Mouse (Mus musculus): ENCODE measurements at regions not wholly inside any gene's neighbourhood (a gene's known extent, or its start where the extent isn't known, plus 50 kb on each side); places are given as distances from the start of the nearest gene placed in this dataset.

DNA sequence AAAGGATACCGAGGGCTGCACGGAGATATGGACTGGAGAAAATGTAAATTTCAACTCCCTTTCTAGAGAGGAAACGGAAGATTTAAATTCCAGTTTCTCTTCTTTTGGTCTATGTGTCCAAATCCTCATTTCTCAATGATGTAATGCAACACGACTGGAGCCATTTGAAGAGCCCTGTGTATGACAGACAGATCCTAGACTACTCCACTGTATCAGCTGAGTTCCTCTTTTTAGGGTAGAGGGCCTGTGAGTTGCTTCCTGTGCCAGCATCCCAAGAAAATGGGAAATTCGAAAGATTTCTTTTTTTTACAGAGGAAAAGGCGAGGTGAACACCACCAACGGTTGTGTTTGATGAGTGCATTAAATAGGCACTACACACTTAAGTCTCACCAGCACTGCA lies 581.8 kb downstream of the Ptprc start:
- TF ChIP-seq CTCF (IDR thresholded peaks at IDR 0.05; ENCODE audit: low read depth), result no peak
- TF ChIP-seq EP300 (IDR thresholded peaks at IDR 0.05; ENCODE audit: low read depth), result no peak
